Mouse (Mus musculus) kidney, postnatal 36 days (tissue): Measurements from ENCODE around the gene Jade2.

Experiments
- DNase-seq, 2 experiments: peaks; one replicate each; pipeline ENCODE4 v3.0.0; 2021 to 2022; ENCODE audit warnings: mixed read lengths in 2 of 2

The Jade2 gene

DNA sequence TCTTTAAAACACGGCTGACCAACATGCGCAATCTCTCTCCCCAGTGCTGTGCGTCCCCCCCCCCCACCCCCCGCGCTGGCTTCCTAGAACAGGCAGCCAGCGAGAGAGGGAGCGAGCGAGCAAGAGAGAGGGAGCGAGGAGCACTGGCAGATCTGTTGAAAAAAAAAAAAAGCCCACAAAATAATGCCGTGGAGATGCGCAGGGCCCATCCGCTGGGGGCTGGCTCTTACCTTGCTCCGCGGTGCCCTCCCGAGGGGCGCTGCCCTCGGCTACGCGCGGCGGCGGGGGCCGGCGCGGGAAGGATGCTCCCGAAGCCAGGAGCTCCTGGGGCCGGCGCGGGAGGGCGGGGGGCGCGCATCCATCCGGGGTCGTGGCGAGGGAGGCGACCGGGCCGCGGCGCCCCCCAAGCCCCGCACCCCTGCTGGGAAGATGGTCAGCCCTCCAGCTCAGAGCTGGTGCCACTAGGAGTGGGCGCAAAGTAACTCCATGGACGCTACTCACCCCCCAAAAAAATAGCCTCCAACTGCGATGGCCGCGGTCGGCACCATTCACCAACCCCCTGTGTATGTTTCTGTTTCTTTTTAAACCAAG, at the start of gene Jade2:
TSS of gene Jade2 (minus strand) at position 573 of the 591 bp plus-strand sequence.
- DNase-seq = peak; percentile 52 to 68

DNA sequence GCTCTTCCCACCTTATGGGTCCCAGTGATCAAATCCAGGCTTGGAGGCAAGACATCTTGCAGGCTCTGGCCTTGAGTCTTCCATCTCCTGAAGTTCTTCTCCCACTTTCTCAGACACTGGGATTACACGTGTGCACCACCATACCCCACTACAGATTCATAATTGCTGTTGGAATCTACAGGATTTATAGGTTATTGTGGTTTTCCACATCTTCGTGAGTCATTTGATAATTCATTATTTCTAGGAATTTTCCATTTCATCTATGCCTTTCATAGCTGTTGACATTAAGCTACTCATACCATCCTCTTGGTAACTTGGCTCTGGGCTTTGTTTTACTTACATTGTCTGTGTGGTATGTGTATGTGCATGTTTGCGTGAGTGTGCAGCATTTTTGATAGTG, 46.8 kb upstream of the Jade2 start:
- DNase-seq = no peak

DNA sequence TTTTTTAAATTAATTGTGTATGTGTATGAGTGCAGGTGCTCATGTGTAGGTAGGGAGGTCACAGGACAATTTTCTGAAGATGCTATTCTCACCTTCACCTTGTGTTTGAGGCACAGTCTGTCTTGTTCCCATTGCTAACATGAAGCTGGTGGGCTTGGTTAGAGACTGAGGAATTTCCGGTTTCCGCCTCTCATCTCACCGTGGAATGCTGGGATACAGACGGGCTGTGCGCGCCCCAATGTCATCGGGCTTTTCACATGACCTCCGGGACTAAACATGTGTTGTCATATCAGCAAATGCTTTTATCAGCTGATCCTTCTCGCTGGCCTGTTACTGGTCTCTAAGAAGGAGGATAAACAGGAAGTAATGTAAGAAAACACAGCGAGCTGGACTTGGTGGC, 42.2 kb upstream of the Jade2 start:
- DNase-seq = no peak

DNA sequence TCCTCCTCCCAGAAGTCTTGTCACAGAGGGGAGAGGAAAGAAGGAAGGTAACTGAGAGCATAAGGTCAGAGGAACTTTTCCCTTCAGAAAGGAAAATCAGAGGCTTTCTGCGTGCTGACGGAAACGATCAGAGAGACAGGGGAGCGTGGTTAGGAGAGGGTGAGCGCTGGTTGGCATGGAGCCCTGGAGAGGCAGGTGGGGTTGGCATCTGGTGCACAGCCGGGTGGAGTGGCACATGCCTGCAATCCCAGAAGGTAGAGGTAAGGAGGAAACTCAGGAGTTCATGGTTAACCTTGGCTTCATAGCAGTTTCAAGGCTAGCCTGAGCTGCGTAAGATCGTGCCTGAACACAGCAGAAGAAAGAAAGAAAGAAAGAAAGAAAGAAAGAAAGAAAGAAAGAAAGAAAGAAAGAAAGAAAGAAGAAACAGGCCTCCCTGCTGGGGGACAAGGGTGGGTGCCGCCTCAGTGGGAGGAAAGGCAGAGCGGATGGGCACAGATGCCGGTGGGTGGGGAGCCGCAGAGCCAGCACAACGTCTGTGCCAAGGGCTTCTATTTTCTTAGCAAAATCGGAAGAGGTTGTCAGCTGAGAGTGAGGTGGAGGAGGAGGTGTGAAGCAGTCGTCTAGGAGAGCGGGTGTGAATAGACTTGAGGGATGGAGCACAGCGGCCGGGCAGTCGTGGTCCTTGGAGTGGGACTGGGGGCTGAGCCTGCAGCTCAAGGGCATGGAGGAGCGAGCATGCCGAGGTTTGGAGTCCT, 41.0 kb upstream of the Jade2 start:
- no peak for DNase-seq

DNA sequence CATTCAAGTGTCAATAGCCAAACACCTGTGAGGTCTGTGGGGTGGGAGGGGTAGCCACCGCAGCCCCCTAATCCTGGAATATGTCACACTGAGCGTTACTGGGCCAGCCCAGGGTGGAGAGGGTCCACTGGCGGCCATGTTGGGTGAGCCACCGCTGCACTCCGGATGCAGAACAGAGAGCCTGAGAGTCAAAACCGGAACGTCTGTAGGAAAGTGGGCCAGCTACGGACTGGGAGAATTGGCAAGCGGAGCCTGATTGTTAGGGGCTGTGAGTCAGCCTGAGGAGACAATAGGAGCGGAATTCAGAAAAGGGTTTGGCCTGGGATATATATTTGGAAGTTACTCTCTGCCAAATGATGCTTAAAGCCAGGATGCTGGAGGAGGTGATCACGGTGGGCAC, 39.9 kb upstream of the Jade2 start:
- DNase-seq = peak; percentile 38 to 52

DNA sequence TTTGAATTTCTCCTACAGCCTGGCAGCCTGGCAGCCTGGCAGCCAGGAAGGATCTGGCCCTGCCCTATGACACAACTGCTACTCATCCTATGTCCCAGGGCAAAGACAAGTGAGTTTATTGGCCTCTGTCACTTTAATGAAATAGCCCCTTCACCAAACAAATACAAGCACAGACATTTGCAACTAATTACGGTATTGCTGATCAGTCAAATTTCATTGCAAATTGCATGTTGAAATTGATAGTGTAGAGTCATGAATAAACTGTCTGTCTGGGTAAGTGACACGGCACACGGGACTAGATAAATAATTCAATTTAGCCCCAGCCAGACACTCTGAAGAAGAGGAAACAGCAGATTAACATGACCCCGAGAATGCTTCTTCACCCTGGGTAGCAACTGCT, 38.6 kb upstream of the Jade2 start:
- no peak for DNase-seq

DNA sequence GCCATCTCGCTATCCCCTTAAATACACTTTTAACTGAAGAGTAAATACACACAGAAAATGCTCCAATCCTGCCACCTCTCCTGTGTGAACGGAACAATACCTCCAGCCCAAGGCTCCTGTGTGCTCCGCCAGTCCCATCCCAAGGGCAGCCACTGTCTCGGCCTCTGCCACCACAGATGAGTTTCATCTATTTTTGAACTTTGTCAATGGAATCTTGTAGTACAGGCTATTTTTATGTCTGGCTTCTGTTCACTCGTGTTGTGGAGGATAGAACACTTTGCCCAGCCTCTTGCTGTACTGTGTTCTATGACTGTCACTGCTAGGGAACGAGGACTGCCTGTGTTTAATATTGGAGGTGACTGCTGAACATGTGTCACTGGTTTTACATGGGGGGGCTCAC, 28.2 kb upstream of the Jade2 start:
- DNase-seq = no peak

DNA sequence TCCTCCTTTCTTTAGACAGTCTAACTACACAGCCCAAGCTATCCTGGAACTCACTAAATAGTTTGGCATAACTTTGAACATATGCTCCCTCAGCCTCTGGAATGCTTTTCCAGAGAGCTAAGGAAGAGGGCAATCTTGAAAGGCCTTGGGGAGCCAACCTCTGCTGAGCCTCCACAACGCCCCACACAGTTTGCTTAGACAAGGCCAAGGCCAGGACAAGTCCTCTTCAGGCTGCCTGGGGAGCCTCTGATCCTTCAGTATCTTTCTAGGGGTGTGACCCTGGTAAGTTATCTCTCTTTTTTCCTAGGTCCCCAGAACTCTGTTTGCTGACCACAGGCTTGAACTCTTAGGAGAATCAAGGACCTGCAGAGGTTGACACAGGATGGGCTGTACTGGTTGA, 26.6 kb upstream of the Jade2 start:
- no peak for DNase-seq

DNA sequence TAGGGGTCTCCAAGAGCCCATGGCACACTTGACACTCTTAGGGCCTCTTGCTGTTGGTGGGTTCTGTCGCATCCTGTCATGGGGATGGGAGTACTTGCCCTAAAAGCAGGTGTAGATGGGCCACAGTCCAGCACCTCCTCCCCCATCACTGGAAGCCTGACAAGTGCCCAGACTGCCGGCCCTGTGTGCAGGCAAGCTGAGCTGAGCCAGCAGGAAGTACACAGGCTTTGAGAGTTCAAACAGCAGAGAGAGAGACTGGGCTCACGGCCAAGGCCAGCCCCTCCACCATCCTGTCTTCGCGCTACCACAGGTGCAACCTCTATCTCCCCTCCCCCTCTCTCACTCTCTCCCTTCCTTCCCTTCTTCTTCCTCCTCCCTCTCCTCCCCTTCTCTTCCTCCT, 26.2 kb upstream of the Jade2 start:
- peak; percentile 82 for DNase-seq

DNA sequence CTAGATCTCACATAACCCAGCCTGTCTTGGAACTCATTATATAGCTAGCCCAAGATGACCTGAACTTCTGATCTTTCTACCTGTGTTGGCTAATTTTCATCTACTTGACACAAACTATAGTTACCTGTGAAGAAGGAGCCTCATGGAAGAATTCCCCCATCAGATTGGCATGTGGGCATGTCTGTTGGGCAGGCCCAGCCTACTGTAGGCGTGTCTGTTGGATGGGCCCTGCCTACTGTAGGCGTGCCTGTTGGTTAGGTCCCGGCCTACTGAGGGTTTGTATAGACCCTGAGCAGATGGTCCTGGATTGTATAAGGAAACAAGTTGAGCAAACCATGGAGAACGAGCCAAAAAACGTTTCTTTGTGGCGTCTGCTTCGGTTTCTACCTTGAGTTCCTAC, 24.3 kb upstream of the Jade2 start:
- DNase-seq = no peak

DNA sequence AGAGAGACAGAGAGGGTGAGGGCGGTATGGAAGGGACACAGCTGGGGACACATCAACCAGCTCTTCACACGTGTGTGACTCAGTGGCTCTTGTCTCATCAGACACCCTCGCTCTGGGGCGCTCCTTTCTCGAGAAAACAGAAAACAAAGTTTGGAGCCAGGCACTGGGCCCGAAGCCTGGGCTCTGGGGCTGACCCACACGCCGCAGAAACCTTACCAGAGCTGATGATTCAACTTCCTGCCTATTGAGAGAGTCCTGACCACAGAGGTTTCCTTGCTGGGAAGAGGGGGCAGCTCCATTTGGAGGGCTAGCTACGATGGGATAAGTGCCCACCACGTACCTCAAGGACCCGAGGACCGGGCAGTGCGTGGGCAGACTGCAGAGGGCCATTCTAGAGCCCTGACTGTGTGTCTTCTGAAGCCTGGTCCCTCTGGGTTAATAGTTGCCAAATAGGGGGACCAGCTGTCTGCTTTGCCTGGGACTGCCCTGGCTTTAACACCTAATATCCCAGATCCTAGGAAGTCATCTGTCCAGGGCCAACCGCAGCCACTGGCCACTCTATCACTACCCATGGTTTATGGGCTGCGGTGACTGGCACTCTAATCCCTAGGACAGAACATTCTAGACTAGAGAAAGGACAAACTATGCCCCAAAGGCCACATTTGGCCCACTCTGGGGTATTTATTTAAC, 23.7 kb upstream of the Jade2 start:
- no peak for DNase-seq

DNA sequence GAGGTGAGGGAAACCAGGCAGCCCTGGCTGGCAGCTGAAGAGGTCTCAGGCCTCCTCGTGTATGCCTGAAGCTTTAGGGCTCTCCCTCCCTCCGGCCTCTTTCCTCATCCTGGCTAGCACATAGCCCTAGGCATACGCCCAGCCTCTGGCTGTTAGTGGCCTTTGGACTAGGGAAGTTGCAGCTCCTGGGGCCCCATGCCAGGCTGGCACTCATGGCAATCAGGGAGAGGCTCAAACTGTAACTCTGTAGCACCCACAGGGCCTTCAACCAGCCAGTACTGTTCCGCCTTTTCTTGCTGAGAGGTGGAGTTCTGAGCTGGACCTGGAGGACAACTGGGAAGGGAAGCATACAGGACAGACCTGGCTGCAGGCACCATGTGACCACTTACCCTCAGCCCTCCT, 19.5 kb upstream of the Jade2 start:
- DNase-seq = peak; percentile 90 to 94

DNA sequence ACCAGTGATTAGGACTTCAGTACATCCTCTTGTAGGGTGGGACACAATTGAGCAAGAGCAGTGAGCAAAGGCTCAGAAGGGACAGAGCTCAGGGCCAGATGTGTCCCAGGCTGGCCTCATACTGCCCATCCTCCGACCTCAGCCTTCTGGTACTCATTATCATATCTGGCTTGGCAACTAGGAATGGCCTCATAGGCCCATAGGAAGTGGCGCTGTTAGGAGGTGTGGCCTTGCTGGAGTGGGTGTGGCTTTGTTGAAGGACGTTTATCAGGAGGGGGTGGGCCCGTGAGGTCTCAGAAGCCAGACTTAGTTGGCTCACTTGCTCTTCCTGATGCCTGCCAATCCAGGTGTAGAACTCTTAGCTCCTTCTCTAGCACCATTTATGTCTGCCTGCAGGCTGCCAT, 18.3 kb upstream of the Jade2 start:
- DNase-seq = no peak

DNA sequence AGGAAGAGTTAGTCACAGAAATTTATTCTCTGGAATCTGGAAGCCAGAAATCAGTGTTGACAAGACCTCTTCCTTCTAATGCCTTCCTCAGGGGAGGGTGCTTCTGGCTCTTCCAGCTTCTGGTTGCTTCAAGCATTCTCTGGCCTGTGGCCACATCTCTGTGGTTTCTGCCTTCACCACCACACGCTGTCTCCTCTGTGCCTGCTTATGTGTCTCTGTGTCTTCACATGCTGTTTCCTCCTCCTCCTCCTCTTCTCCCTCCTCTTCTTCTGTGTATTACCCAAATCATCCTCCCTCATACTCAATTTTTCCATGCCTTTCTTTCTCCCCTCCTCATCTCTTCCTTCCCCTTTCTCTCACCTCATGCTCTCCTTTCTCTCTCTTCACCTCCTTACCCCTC, 17.6 kb upstream of the Jade2 start:
- peak; percentile 49 to 51 for DNase-seq

DNA sequence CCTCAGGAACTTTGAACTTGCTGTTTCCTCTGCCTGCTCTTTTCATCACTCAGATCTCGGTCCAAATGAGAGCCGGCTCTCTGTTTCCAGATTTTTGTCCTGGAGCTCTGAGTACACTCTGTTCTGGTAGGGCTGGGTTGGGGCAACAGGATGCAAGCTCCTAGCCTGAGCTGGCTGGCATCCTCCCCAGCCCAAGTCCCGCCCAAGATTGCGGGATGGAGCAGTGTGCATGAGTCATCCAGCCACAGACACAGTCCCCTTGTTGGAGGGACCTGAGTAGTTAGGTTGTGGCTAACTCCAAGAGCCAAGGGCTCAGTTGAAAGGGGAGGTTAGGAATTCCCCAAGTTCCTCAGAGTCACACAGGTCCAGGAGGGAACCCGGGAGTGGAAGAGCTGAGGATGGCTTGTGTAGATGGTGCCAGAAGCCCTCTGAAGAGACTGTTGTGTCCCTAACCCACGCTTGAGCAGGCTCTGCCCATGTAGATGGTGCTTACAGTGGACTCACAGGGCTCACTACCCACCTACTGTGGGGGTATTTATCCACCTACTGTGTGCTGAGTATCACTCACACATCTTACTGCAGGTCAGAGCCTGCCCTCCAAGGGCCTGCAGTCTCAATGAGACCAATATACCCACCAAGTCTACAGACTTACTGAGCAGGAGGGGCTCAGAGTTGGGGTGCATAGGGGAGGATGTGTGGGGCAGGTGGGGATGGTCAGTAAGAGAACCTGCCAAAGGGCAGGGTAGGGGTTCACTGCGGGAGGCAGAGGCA, 17.0 kb upstream of the Jade2 start:
- DNase-seq = peak; percentile 63 to 80

DNA sequence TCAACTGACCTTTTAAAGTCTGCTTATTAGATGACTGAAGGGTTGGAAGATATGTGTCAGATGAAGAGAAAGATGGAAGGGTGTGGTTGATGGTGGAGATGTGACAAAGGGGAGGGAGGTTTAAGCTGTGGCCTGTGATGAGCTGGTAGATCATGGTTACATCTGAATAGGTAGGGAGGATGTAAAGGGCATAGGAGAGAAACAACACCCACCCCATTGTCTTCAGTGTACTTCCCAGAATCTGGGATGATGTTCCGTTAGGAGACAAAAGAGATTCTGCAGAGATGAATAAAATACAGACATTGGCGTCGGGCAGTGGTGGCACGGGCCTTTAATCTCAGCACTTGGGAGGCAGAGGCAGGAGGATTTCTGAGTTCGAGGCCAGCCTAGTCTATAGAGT, 15.7 kb upstream of the Jade2 start:
- no peak for DNase-seq

DNA sequence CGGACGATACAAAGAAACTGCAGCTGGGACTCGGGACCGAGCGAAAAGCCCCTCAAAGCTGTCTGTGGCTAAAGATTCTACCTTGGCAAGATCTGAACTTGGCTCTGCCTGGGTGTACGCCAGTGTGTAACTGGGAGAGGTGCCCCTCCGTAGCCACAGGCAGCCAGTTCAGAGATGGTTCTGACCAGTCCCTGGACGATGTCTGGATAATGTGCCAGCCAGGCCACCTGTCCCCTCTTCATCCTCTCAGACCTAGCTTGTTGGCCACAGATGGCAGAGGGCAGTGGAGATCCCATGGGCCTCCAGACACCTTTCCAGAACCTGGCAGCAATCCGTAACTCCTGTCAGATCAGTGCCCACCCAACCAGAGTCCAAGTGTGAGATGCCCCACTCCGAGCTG, 9.8 kb upstream of the Jade2 start:
- DNase-seq = no peak

DNA sequence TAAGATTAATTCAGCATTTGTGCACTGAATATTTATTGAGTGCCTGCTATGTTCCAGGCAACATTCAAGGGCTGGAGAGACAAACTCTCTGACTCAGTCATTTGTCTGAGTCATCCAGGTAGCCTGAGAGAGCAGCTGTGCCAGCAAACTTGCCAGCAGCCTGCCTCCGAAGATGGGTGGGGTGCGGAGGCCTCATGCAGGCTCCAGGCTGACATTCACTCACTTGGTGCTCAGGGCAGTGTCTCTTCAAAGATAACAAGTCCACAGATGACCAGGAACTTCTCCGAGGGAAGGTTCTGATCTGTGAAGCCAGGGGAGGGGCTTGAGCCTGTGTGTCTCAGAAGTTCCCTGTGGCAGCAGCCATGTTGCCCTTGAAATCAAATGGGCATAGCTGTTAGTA, 8.6 kb upstream of the Jade2 start:
- no peak for DNase-seq

DNA sequence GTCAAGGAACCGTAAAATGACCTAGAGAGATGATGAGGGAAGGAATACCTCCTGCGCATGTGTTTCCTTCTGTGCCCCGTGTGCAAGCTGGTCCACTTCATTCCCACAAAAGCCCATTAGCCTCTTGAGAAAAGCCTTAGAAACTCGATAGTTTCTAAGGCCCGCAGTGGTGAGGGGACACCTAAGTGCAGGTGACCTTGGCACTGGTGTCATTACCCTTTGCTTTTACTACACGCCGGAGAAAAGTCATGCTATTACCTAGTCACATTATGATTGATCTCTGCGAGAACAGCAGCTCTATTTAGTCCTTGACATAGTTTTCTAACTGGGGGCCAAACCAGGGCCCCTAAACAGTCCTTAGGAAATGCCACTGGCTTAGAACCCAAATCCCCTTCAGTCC, 3.2 kb upstream of the Jade2 start:
- DNase-seq = no peak

DNA sequence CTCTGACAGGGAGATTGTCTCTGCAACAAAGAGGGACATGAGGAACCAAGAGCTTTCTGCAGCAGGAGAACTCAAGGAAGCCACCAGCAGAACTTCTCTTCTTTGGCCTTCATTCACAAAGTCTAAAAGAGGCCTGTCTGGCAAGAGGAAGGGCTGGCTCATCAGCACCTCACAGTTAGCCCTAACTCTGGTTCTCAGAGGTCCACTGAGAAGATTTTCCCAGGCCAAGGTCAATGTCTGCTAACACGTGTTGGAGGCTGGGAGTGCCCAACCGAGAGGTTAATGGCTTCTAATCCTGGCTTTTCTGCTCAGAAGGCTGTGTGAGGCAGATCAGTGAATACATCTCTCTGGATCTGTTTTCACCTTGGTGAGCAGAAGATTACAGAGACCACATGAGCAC, 2.1 kb upstream of the Jade2 start:
- peak; percentile 45 to 50 for DNase-seq

DNA sequence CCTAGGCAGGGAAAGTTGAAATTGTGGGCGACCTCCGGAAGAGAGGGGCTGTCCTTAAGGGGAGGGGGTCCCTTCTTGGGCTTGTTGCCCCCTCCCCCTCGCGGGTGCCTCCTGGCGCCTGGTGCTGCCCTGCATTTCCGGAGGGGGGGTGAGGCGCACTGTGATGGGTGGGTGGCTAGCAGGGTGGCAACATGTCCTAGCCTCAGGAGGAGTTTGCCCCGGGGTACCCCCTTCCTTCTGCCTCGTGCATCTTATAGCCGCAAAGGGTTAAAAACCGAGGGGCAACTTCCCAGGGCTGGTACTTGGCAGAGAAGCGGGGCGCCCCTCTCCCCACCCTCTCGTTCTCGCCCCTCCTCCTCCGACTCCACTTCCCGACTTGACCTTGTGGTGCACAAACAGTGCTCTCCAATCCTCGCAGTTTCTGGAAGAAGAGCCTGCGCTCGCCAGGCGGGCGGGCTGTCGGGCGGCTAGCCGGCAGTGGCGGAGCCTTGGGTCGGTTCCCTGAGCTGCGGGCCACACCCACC, 1.1 kb upstream of the Jade2 start:
- peak; percentile 89 to 90 for DNase-seq

DNA sequence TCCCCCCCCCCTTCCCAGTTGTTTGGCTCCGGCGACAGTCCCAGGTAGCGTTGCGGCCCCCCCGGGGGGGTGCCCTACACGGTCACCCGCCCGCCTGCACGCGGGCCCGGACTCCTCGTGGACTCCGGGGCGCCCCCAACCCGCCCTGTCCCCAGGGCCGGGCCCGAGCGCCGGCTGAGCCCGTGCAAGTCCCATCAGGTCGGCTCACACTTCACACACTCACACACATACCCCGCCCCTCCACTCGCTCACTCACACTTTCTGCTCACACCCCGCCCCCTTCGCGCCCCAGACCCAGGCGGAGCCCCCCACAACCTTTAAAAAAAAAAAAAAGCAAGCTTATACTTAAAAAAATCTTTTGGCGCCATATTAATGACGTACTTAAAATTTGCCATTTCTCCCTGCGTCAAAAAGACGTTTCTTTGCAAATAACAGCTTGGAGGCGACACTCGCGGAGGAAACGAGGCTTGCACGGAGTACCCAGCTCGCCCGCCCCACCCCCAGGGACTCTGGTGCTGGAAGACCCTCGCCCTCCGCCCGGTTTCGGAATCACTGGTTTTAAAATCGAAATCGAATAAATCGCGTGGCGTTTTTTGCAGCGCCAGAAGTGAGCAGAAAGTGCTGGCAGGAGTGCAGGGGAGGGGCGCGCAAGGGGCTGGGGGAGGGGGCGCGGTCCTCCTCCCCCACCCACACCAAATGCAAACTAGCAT, 520 bp upstream of the Jade2 start:
- DNase-seq = peak; percentile 79 to 87
